Mouse (Mus musculus): ENCODE data around the gene Ndufs3. TPM values are rescaled to one million over a fixed set of nuclear protein-coding genes. Genes with fewer than 3 reads are reported as not detected.
"Not testable (repeated sequence)": the region's sequence is repeated elsewhere in the genome, so short reads cannot be mapped to it uniquely, and the experiment has no call there.

Gene Ndufs3
- polyA plus RNA-seq, 1 experiment: 222 TPM

DNA sequence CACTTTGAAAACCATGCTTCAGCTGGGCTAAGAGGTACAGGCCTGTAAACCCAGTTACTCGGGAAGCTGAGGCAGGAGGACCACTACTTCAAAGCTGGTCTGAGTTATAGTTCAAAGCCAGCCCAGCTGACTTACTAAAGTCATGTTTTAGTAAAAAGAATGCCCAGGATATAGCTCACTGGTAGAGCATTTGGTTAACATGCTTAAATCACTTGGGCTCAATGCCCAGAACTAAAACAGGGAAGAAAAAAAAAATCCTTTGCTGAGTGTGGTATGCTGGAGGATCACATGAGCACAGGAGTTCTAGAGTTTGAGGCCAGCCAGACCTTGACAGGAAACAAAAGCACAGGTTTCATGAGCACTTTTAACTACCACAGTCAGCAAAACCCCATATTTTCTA lies 7.0 kb upstream of the Ndufs3 start:
- Histone ChIP-seq H3K4me1 (ENCODE audit: control insufficient read depth, insufficient read depth, low read length) (peaks cover 5% of the 10 kb centered on the region), H3K4me3 (ENCODE audit: insufficient read depth, low read length) (no peak overlapping the region), H3K27ac (ENCODE audit: insufficient read depth, low read length) (no peak overlapping the region)
- TF ChIP-seq POLR2A (IDR thresholded peaks at IDR 0.05; ENCODE audit: extremely low read depth, insufficient read depth, low read length): no peak
- no peak for TF ChIP-seq CTCF (IDR thresholded peaks at IDR 0.05; ENCODE audit: extremely low read depth, insufficient read depth, low read length)

DNA sequence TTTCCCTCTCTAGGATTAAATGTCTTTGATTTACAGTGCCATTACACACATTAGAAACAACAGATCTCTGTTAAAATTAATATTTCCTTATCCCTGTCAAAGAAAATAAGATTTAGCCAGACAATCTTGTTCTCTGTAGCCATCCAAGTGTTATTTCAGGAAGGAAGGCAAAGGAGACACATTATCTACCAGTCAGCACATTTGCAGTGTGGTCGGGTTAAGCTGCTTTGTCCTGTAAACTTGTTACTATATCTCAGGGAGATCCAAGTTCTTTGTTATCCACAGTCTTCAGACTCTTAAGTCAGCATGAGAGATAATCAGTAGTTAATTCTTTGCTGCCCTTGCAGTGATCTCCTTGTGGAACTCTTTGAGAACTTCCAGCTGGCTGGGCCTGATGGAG lies 6.2 kb upstream of the Ndufs3 start:
- no peak overlapping the region for H3K4me3 ChIP-seq (ENCODE audit: insufficient read depth, low read length)
- peaks cover 4% of the 10 kb centered on the region for H3K4me1 ChIP-seq (ENCODE audit: control insufficient read depth, insufficient read depth, low read length)
- H3K27ac ChIP-seq (ENCODE audit: insufficient read depth, low read length): no peak overlapping the region
- no peak for TF ChIP-seq POLR2A (IDR thresholded peaks at IDR 0.05; ENCODE audit: extremely low read depth, insufficient read depth, low read length)
- no peak for TF ChIP-seq CTCF (IDR thresholded peaks at IDR 0.05; ENCODE audit: extremely low read depth, insufficient read depth, low read length)

GRCm38 (mm10) chr2:90906721-90907120 lies 2.1 kb upstream of the Ndufs3 start:
- no peak overlapping the region for H3K27ac ChIP-seq (ENCODE audit: insufficient read depth, low read length)
- H3K4me3 ChIP-seq (ENCODE audit: insufficient read depth, low read length): no peak overlapping the region
- TF ChIP-seq POLR2A (IDR thresholded peaks at IDR 0.05; ENCODE audit: extremely low read depth, insufficient read depth, low read length) (no peak), CTCF (IDR thresholded peaks at IDR 0.05; ENCODE audit: extremely low read depth, insufficient read depth, low read length) (no peak)
- H3K4me1 ChIP-seq (ENCODE audit: control insufficient read depth, insufficient read depth, low read length): peaks cover 1% of the 10 kb centered on the region; the same call in 1 of the 2 replicates

DNA sequence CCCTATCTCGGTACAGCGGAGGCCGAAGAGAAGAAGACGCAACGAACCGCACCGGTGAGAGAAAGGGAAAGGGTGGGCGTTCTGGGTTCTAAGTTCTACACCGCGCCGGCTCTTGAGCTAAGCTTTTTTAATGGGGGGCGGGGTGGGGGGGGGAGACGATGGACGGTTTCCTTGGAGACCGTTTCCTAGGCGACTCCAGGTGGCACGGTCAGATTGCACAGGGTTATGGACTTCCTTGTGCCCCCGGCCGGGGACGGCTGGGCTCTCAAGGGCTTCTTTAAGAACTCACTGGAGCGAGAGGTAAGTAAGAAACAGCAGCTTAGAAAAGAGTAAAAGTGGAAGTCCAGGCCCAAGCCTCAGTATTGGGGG lies 213 bp upstream of the Ndufs3 start:
- no peak overlapping the region for H3K27ac ChIP-seq (ENCODE audit: insufficient read depth, low read length)
- H3K4me3 ChIP-seq (ENCODE audit: insufficient read depth, low read length): peak overlapping the region; percentile 81
- H3K4me1 ChIP-seq (ENCODE audit: control insufficient read depth, insufficient read depth, low read length): peaks cover 1% of the 10 kb centered on the region; the same call in 1 of the 2 replicates
- TF ChIP-seq CTCF (IDR thresholded peaks at IDR 0.05; ENCODE audit: extremely low read depth, insufficient read depth, low read length) (no peak), POLR2A (IDR thresholded peaks at IDR 0.05; ENCODE audit: extremely low read depth, insufficient read depth, low read length) (no peak)

GRCm38 (mm10) chr2:90903398-90903797 lies 1.2 kb downstream of the Ndufs3 start:
- H3K4me3 ChIP-seq (ENCODE audit: insufficient read depth, low read length): peak overlapping the region; percentile 81; the same call in 1 of the 2 replicates
- peaks cover 1% of the 10 kb centered on the region; the same call in 1 of the 2 replicates for H3K4me1 ChIP-seq (ENCODE audit: control insufficient read depth, insufficient read depth, low read length)
- TF ChIP-seq CTCF (IDR thresholded peaks at IDR 0.05; ENCODE audit: extremely low read depth, insufficient read depth, low read length) (no peak), POLR2A (IDR thresholded peaks at IDR 0.05; ENCODE audit: extremely low read depth, insufficient read depth, low read length) (no peak)
- H3K27ac ChIP-seq (ENCODE audit: insufficient read depth, low read length): no peak overlapping the region

GRCm38 (mm10) chr2:90894299-90894677 lies 10.3 kb downstream of the Ndufs3 start:
- not testable (repeated sequence) for H3K4me3 ChIP-seq (ENCODE audit: insufficient read depth, low read length)

DNA sequence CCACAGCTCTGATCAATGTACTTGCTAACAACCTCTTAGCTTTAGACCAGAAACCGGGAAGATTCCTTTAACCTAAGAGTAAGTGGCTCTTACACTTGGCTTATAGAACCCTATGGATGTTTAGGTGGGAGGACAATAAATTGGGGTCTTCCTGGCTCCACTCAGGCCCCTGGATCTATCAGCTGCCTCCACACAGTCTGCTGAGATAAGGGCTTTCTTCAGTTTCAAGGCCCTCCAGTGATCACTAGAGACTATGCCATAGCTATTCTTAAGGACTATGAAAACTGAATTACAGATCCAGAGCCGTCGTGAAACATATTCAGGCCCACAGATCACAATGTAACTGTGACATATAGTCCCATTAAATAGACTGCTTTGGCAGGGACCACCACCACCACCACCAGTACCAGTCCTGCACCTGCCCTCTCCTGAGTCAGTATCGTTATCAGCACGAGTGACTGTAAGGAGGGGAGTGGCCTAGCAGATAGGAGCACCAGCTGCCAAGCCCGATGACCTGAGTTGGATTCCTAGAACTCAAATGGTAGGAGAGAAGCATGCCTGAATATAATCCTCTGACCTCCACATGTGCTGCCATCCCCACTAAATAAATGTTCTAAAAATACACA lies 10.8 kb downstream of the Ndufs3 start:
- Histone ChIP-seq H3K4me1 (ENCODE audit: control insufficient read depth, insufficient read depth, low read length) (0 out of 2 replicates have a peak, but pooled peaks cover 1% of the 10 kb centered on the region), H3K4me3 (ENCODE audit: insufficient read depth, low read length) (no peak overlapping the region), H3K27ac (ENCODE audit: insufficient read depth, low read length) (no peak overlapping the region)
- no peak for TF ChIP-seq POLR2A (IDR thresholded peaks at IDR 0.05; ENCODE audit: extremely low read depth, insufficient read depth, low read length)
- TF ChIP-seq CTCF (IDR thresholded peaks at IDR 0.05; ENCODE audit: extremely low read depth, insufficient read depth, low read length): no peak

More at GRCm38 (mm10) chr2:90894299-90894677, 10.3 kb downstream of the Ndufs3 start:
- H3K4me1 ChIP-seq (ENCODE audit: control insufficient read depth, insufficient read depth, low read length); H3K27ac ChIP-seq (ENCODE audit: insufficient read depth, low read length): not testable (repeated sequence)

DNA sequence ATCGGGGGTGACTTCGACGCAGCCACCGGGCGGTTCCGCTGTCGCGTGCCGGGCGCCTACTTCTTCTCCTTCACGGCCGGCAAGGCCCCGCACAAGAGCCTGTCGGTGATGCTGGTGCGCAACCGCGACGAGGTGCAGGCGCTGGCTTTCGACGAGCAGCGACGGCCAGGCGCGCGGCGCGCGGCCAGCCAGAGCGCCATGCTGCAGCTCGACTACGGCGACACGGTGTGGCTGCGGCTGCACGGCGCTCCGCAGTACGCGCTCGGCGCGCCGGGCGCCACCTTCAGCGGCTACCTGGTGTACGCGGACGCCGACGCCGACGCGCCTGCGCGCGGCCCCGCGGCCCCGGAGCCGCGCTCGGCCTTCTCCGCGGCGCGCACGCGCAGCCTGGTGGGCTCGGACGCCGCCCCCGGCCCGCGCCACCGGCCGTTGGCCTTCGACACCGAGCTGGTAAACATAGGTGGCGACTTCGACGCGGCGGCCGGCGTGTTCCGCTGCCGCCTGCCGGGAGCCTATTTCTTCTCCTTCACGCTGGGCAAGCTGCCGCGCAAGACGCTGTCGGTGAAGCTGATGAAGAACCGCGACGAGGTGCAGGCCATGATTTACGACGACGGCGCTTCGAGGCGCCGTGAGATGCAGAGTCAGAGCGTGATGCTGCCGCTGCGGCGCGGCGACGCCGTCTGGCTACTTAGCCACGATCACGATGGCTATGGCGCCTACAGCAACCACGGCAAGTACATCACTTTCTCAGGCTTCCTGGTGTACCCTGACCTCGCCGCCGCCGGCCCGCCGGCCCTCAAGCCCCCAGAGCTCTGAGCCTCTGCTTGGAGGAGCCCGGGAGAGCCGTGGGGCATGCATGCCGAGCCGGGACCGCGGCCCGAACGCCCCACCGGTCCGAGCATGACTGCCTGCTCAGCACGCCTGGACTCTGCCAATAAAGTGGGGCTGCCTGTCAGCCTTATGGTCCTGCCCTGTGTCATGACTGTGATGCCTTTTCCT lies 14.8 kb downstream of the Ndufs3 start:
- TF ChIP-seq CTCF (IDR thresholded peaks at IDR 0.05; ENCODE audit: extremely low read depth, insufficient read depth, low read length) (no peak), POLR2A (IDR thresholded peaks at IDR 0.05; ENCODE audit: extremely low read depth, insufficient read depth, low read length) (no peak; the same call in 1 of the 2 replicates)
- 0 out of 2 replicates have a peak, but pooled peaks cover 1% of the 10 kb centered on the region for H3K4me1 ChIP-seq (ENCODE audit: control insufficient read depth, insufficient read depth, low read length)
- H3K4me3 ChIP-seq (ENCODE audit: insufficient read depth, low read length): peak overlapping the region; percentile 39
- peak overlapping the region; percentile 57 for H3K27ac ChIP-seq (ENCODE audit: insufficient read depth, low read length)

GRCm38 (mm10) chr2:90887627-90888026 lies 17.0 kb downstream of the Ndufs3 start:
- Histone ChIP-seq H3K27ac (ENCODE audit: insufficient read depth, low read length) (peak overlapping the region; percentile 74; the same call in 1 of the 2 replicates), H3K4me1 (ENCODE audit: control insufficient read depth, insufficient read depth, low read length) (0 out of 2 replicates have a peak, but pooled peaks cover 1% of the 10 kb centered on the region), H3K4me3 (ENCODE audit: insufficient read depth, low read length) (peak overlapping the region; percentile 67)
- TF ChIP-seq POLR2A (IDR thresholded peaks at IDR 0.05; ENCODE audit: extremely low read depth, insufficient read depth, low read length) (no peak), CTCF (IDR thresholded peaks at IDR 0.05; ENCODE audit: extremely low read depth, insufficient read depth, low read length) (no peak)
